Mouse (Mus musculus) lung, embryonic 16.5 days (tissue): ENCODE data around the gene Serinc5. TPM values are rescaled to one million over a fixed set of nuclear protein-coding genes. Genes with fewer than 3 reads are reported as not detected.

Experiments
- ATAC-seq: fragments of 200-750 bp; cut with Nextera tagmentation; 2 replicates; pipeline ENCODE4 v1.8.0; 2017; ENCODE audit warnings: low read depth, mild to moderate bottlenecking, moderate library complexity
- H3K27ac ChIP-seq: fragments of 300-500 bp; sonication (generic); 2 replicates; pipeline ENCODE4 v1.5.1; 2014; ENCODE audit warnings: mild to moderate bottlenecking, control low read depth, low read length
- H3K27me3 ChIP-seq: fragments of 300-500 bp; sonication (generic); 2 replicates; pipeline ENCODE4 v1.6.1; 2014; ENCODE audit warnings: low read depth, low read length, mixed read lengths; ENCODE audit not compliant: control insufficient read depth, insufficient read depth
- H3K36me3 ChIP-seq: fragments of 300-500 bp; sonication (generic); 2 replicates; pipeline ENCODE4 v1.6.1; 2014; ENCODE audit warnings: low read length; ENCODE audit not compliant: control insufficient read depth, insufficient read depth
- H3K4me1 ChIP-seq: fragments of 300-500 bp; sonication (generic); replicated peaks from 2 replicates; pipeline ENCODE4 v1.6.1; 2014; ENCODE audit warnings: low read length, mixed read lengths; ENCODE audit not compliant: control insufficient read depth, insufficient read depth
- H3K4me2 ChIP-seq: fragments of 300-500 bp; sonication (generic); 2 replicates; pipeline ENCODE4 v1.6.1; 2014; ENCODE audit warnings: low read depth, low read length, control low read depth
- H3K4me3 ChIP-seq: fragments of 300-500 bp; sonication (generic); 2 replicates; pipeline ENCODE4 v1.5.1; 2014; ENCODE audit warnings: mild to moderate bottlenecking, low read length, control low read depth
- H3K9ac ChIP-seq: fragments of 300-500 bp; sonication (generic); 2 replicates; pipeline ENCODE4 v1.6.1; 2014; ENCODE audit warnings: low read length, control low read depth
- H3K9me3 ChIP-seq: fragments of 300-500 bp; sonication (generic); 2 replicates; pipeline ENCODE4 v1.6.1; 2016; ENCODE audit warnings: low read length; ENCODE audit not compliant: control insufficient read depth
- WGBS: fragments of 180-500 bp; shearing (Covaris S2); extraction: QIAGEN DNeasy Blood & Tissue Kit; methylation state at CpG from one replicate; pipeline ENCODE4 v1.1.7; 2014; 5-methylcytosine and 5-hydroxymethylcytosine counted together
- polyA plus RNA-seq: library from polyadenylated mRNA; unstranded; fragments of >200 nt; fragmentation: Nextera tagmentation; extraction: Ambion mirVana; gene quantifications from 2 replicates; pipeline ENCODE4 v1.2.1, GENCODE M21; 2015

The Serinc5 gene
- polyA plus RNA-seq, 1 experiment from 2014 or later: 33.2 TPM

DNA sequence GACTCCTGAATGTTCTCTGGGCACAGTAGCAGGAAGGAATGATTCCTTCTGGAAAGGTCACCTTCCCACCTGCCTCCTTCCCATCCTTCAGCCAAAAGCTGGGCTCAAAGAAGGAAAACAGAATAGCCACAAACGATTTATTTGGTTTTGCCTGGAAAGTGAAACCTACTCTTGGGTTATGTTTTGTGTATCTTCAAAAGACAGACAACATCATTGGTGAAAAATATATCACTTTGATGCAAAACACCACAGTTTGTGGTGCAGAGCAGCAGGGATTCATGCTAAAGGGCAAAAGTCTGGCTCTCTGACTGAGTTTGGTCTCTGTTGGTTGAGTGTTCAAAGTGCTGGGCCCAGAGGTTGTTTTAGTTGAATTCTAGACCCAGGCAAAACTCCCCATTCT lies 60.8 kb downstream of the Serinc5 start:
- Histone ChIP-seq H3K4me3 (no peak overlapping the region), H3K36me3 (no peaks in the 10 kb centered on the region), H3K9ac (no peak overlapping the region), H3K4me2 (no peak overlapping the region), H3K27me3 (no peaks in the 10 kb centered on the region), H3K4me1 (peaks cover 23% of the 10 kb centered on the region), H3K9me3 (no peaks in the 10 kb centered on the region), H3K27ac (no peak overlapping the region)
- WGBS: 74% methylated on average over 1 of the region's 1 CpGs
- no peak for ATAC-seq

DNA sequence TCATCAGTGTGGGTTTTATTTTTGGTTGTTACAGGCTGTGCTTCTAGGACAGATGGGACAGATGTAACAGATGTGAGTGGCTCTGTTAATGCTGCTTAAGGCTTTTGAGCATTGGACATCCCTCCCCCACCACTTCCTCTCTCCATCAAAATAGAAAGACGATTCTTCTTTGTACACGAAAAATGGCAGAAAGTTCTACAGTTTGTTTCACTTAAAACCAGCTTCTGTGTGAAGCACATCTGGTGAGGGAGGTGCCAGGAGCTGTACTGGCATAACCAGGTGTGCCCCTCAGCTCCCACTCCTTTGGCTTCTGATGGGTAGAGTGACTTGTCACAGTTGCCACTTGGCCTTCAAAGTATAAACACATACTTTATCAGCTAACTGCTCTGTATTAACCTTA lies 63.8 kb downstream of the Serinc5 start:
- H3K9ac ChIP-seq: no peak overlapping the region
- no peak for ATAC-seq
- no peaks in the 10 kb centered on the region for H3K9me3 ChIP-seq
- H3K27ac ChIP-seq: peak overlapping the region; percentile 23; the same call in 1 of the 2 replicates
- no peak overlapping the region for H3K4me2 ChIP-seq
- WGBS: 33% methylated on average over 2 of the region's 2 CpGs
- peaks cover 36% of the 10 kb centered on the region for H3K4me1 ChIP-seq
- no peak overlapping the region for H3K4me3 ChIP-seq
- H3K27me3 ChIP-seq: no peaks in the 10 kb centered on the region
- no peaks in the 10 kb centered on the region for H3K36me3 ChIP-seq

DNA sequence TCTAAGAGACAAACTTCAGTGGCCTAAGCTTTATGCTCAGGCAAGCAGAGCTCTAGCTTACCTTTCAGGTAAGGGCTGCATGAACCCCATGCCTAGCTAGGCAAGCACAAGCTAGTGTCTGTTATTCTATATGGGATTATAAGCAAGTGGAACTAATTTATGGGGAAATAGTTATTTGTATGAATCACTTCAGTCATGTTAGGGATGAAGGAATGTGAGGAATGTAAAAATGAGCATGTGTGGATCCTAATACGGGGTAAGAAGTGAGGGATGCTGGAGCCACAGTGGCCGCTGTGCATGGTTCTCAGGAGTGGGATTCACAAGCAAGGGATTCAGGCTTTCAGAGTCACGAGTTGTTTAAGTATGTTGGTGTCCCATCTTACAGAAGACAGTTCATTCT lies 64.4 kb downstream of the Serinc5 start:
- no peaks in the 10 kb centered on the region for H3K9me3 ChIP-seq
- H3K4me2 ChIP-seq: no peak overlapping the region
- 45% methylated on average over 3 of the region's 3 CpGs for WGBS
- H3K27me3 ChIP-seq: no peaks in the 10 kb centered on the region
- no peak overlapping the region for H3K4me3 ChIP-seq
- H3K27ac ChIP-seq: peak overlapping the region; percentile 23; the same call in 1 of the 2 replicates
- H3K4me1 ChIP-seq: peaks cover 36% of the 10 kb centered on the region
- H3K36me3 ChIP-seq: no peaks in the 10 kb centered on the region
- no peak for ATAC-seq
- no peak overlapping the region for H3K9ac ChIP-seq

DNA sequence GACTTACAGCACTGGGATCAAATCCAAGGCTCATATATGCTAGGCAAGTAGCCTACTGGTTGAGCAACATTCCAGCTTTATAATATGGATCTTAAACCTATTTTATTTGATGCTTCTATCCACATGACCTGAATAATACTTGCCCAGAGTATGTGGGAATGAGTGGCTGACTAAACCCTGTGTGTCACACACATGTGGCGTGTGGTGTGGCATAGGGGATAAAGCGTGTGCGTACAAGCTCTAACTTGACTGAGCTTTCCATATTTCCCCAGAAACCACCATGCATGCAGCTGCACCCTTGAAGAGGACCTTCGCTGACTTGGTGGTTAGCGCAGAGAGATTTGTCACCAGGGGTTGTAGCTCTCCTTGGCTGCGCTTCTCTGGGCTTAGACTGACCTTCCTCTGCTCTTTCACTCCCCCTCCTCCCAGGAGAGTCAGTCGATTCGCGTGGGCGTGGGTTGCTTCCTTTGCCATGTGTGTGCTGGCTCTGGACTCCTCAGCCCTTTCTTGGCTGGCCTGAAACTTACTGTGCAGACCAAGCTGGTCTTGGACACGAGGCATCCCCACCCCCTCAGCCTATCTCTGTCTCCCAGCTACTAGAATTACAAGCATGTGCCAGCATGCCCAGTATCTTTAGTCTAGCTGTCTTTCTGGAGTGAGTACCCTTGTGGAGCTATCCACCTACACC lies 65.2 kb downstream of the Serinc5 start:
- Histone ChIP-seq H3K9ac (no peak overlapping the region), H3K4me3 (no peak overlapping the region), H3K27ac (no peak overlapping the region), H3K36me3 (no peaks in the 10 kb centered on the region), H3K9me3 (no peaks in the 10 kb centered on the region), H3K27me3 (no peaks in the 10 kb centered on the region), H3K4me1 (peaks cover 36% of the 10 kb centered on the region), H3K4me2 (no peak overlapping the region)
- 56% methylated on average over 11 of the region's 11 CpGs for WGBS
- ATAC-seq: peak; percentile 41

DNA sequence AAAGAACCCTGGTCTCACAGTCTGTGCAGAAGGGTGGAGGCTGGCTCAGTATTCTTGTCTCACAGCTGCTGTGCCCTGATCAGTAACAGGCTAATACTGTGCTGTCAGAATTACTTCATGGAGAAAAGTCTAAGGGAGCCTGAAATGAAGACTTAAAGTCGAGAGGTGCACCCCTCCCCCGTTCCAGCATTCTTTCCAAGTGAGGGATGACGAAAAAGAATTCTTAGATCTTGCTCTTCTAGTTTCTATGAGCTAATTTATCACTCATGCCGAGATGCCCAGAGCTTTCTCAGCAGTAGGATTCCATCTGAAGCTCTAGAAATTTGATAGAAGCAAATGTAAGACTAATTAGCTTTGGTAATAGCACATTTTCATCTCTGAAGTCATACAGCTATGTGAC lies 66.8 kb downstream of the Serinc5 start:
- no peaks in the 10 kb centered on the region for H3K9me3 ChIP-seq
- no peak for ATAC-seq
- peaks cover 36% of the 10 kb centered on the region for H3K4me1 ChIP-seq

DNA sequence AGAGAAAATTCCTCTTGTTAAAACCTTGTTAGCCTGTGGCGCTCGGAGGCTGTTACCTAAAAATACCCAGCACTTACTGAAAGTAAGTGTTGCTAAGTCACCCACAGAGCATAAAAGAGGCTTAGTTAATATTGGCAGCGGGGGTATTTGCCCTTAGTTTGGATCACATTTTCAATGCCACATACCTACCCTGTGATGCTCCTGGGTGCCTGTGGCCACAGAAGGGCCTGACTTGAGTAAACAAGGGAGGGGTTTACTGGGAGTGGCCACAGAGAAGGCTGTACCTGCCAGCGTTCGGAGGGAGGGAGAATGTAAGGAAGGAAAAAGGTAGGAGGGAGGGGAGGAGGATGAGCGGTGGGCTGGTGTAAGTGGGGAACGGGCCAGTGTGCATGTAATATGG lies 68.8 kb downstream of the Serinc5 start:
- peaks cover 44% of the 10 kb centered on the region for H3K4me1 ChIP-seq

More for the DNA sequence above, 66.8 kb downstream of the Serinc5 start:
- Histone ChIP-seq H3K36me3 (no peaks in the 10 kb centered on the region), H3K27ac (no peak overlapping the region), H3K4me3 (no peak overlapping the region), H3K9ac (no peak overlapping the region), H3K27me3 (no peaks in the 10 kb centered on the region), H3K4me2 (no peak overlapping the region)
- WGBS: 30% methylated on average over 4 of the region's 4 CpGs

DNA sequence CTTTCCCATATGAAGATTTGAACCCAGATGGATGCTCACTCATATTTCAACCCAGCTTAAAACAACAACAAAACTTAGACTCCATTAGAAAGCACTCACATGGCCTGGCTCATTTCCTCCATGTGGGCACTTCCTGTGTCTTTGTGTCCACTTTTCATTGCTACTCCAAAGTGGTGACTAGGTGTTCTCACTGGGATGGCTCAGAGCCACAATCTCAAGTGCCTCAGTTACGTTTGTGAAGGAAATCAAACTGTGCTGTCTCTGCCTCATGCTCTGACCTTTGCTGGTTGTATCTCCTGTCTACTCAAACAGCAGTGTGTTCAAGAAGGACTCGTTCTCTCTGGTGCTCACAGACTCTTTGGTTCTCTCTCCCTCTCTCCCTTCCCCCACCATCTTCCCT lies 70.7 kb downstream of the Serinc5 start:
- Histone ChIP-seq H3K36me3 (peaks cover 3% of the 10 kb centered on the region; the same call in 1 of the 2 replicates), H3K27me3 (no peaks in the 10 kb centered on the region), H3K4me3 (no peak overlapping the region), H3K27ac (no peak overlapping the region), H3K4me2 (no peak overlapping the region), H3K9me3 (no peaks in the 10 kb centered on the region), H3K4me1 (peaks cover 25% of the 10 kb centered on the region), H3K9ac (no peak overlapping the region)
- no peak for ATAC-seq
- WGBS: 56% methylated on average over 2 of the region's 2 CpGs

More for the DNA sequence above, 68.8 kb downstream of the Serinc5 start:
- Histone ChIP-seq H3K9me3 (no peaks in the 10 kb centered on the region), H3K27me3 (no peaks in the 10 kb centered on the region), H3K27ac (peak overlapping the region; percentile 64), H3K9ac (no peak overlapping the region), H3K4me3 (no peak overlapping the region), H3K36me3 (no peaks in the 10 kb centered on the region), H3K4me2 (no peak overlapping the region)
- peak; percentile 60 for ATAC-seq
- WGBS: 57% methylated on average over 7 of the region's 7 CpGs

DNA sequence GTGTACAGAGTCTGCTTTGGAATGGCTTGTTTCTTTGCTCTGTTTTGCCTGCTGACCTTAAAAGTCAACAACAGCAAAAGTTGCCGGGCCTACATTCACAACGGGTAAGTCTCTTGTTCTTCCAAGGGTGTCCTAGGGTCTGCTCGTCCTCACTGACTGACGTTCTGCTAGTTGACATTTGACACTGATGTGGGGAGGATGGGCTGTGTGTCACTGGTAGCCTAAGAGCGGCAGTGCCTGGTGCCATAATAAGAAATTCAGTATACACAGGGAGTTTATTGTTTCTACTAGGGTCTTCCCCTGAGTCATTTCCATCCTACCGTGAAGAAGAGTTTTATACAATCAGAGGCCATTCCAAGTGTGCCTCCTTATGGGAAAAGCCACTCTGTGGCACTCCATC lies 71.9 kb downstream of the Serinc5 start:
- no peak overlapping the region for H3K9ac ChIP-seq
- H3K4me1 ChIP-seq: peaks cover 22% of the 10 kb centered on the region
- H3K4me3 ChIP-seq: no peak overlapping the region
- H3K36me3 ChIP-seq: peaks cover 3% of the 10 kb centered on the region; the same call in 1 of the 2 replicates
- no peak for ATAC-seq
- WGBS: 39% methylated on average over 6 of the region's 6 CpGs
- peak overlapping the region; percentile 37; the same call in 1 of the 2 replicates for H3K27ac ChIP-seq
- no peaks in the 10 kb centered on the region for H3K9me3 ChIP-seq
- no peaks in the 10 kb centered on the region for H3K27me3 ChIP-seq
- H3K4me2 ChIP-seq: no peak overlapping the region

DNA sequence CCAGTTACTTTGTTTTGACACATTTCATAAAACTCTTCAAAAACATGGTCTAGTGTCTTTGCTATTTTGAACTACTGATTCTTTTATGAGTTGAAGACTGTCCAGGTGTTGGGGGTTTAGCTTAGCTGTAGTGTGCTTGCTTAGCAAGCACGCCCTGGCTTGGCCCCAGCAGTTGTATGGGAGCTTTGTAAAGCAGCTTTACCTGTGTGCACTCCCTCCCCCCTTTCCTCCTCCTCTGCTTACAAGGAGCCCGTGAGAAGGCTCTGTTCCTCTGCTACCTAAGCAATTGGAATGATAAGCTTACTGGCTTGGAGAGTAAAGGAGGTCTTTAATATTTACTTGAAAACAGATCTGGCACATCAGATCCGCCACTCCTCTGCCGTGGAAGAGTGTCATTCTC lies 72.6 kb downstream of the Serinc5 start:
- H3K4me3 ChIP-seq: no peak overlapping the region
- H3K9ac ChIP-seq: no peak overlapping the region
- H3K27ac ChIP-seq: peak overlapping the region; percentile 37
- H3K4me2 ChIP-seq: no peak overlapping the region
- 45% methylated on average over 4 of the region's 4 CpGs for WGBS
- H3K9me3 ChIP-seq: no peaks in the 10 kb centered on the region
- peaks cover 3% of the 10 kb centered on the region; the same call in 1 of the 2 replicates for H3K36me3 ChIP-seq
- H3K4me1 ChIP-seq: peaks cover 19% of the 10 kb centered on the region
- ATAC-seq: peak; percentile 35; the same call in 1 of the 2 replicates
- H3K27me3 ChIP-seq: no peaks in the 10 kb centered on the region
